Mouse (Mus musculus) frontal cortex, postnatal 10 days (tissue): ENCODE results near the gene Osbpl7.

Experiments used
- DNase-seq, 2 experiments: peaks; one replicate each; pipeline ENCODE4 v3.0.0; 2022; ENCODE audit warnings: low spot score in 2 of 2, mixed read lengths in 1 of 2

The Osbpl7 gene

DNA sequence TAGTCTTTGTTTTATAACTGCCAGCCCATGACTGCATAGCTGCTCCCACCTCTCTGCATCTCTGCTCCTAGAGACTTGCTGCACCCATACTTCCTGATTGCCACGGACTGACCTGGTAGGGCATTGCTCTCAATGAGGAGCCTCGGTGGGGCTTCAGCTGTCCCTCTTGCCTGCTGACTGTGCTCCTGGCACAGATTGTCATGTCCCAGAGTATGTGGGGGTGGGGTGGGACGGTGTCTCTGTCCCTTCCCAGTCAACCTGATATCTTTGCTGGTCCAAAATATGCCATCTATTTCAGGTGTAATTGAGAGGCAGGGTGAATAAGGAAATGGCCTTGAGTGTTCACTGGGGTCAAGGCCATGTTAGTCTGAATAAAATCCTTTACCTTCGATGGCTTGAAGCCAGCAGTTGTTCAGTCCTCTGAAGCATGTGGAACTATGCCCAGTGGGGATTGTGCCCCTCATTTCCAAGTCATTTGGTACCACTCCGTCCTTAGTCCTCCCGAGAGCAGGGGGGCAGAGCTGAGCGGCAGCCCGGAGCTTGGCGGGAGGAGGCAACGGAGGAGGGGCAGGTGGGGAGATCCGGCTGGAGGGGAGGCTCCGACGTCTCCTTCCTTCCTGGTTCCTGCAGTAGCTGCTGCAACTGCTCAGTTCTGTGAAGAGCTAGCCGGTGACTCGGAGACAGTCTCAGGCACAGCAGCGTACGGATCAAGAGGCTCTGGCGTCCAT, at the start of gene Osbpl7:
TSS of gene Osbpl7 (plus strand) at position 413 of the 728 bp plus-strand sequence.
- peak; percentile 69 to 82 for DNase-seq

DNA sequence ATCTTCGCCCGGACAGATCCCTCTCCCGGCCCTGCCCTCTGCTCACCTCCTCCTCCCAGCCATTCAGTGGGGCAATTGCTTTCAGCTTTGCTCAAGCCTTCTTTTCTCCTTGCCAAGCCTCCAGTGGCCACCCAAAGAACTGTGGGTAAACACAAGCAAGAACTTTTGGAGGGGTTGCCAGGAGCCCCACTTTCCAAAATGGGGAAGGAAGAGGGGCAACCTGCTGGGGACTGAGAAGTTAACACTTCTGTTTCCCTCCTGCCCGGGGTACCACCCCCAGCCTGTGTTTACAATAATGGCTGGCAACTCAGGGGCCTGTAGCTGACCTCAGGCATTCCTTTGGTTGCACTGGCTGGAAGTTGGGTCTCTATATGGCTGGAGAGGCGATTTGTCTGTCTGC, 47.3 kb upstream of the Osbpl7 start:
- DNase-seq, result no peak

DNA sequence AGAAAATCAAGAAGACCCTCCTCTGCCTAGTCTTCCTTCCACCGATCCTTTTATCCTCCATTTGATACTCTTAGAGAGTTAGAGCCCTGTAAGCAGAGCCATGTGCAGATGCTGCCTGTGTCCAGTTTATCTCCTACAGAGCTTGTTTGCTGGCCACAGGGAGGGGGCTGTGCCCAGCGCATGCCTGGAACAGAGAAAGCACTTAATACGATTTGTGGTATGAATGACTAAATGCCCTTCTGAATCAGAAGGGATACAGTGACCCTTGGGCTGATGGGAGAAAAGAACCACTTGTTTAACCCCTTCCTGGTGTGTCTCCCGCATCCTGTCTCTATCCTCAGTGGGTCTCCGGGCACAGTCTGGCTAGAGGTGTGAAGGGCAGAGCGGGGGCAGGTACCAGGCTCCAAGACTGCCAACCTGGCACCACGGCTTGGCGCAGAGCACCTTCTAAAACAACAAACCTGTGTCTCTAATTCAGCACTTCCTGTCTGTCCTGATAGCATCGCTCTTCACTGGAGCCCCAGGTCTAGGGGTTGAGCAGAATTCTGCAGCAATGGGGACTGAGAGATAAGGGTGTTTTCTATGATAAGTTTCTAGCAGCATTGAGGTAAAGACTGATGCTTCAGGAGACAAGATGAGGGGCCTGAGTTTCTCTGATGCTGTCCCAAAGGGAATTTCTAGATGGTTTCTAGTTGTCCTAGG, 43.2 kb upstream of the Osbpl7 start:
- DNase-seq, result no peak

DNA sequence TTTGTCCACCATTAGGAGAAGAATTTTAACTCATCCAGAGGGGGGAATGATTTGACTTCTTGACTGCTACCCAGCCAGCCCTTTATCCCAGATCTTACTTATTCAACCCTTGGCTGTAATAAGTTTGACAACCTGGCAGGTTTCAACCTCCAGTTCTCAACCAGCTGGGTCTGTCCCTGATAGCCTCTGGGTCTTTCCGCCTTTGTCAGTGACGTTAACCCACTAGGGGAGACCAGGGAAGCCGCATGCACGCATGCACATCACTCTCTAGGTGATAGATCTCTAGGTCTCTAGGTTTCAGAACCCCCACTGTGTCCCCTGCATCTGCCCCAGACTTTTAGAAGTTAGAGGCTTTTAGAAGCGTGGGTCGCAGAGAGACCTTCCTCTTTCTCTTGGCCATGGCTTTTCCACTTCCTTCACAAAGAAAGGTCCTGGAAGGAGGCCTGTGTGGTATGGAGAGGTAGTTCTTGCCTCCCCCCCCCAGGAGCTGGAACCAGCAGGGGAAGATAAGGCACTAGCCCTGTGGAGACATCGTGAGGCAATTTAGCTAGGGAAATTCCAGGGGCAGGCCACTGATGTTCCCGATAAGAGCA, 41.1 kb upstream of the Osbpl7 start:
- no peak for DNase-seq

DNA sequence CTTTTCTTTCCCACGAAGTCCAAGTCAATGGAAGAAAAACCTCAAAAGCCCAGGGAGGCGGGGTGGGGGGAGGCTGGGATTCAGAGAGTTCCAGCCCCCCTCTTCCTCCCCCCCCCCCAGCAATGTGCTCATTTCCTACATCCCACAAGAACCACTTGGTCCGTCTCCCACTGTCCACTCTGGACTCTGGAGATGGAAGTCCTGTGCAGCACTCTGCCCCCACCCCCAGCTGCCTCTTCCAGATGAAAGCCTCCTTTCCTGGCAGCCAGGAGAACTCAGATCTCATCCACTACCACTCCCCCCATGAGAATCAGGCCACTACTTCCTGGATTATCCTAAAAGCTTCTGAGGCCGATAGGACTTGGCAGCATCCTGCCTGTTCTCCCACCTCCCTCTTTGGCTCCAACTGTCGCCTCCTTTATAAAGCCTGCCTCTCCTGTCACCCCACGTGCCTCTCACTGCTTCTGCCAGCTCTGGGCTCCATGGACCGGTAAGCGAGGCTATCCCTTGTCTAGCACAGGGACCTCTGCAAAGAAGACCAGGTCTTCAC, 37.2 kb upstream of the Osbpl7 start, which contains the start of gene Sp6:
TSS of gene Sp6 (plus strand) at position 274 of the 550 bp plus-strand sequence.
- DNase-seq, result peak in 1 of 2 experiments; percentile 39

DNA sequence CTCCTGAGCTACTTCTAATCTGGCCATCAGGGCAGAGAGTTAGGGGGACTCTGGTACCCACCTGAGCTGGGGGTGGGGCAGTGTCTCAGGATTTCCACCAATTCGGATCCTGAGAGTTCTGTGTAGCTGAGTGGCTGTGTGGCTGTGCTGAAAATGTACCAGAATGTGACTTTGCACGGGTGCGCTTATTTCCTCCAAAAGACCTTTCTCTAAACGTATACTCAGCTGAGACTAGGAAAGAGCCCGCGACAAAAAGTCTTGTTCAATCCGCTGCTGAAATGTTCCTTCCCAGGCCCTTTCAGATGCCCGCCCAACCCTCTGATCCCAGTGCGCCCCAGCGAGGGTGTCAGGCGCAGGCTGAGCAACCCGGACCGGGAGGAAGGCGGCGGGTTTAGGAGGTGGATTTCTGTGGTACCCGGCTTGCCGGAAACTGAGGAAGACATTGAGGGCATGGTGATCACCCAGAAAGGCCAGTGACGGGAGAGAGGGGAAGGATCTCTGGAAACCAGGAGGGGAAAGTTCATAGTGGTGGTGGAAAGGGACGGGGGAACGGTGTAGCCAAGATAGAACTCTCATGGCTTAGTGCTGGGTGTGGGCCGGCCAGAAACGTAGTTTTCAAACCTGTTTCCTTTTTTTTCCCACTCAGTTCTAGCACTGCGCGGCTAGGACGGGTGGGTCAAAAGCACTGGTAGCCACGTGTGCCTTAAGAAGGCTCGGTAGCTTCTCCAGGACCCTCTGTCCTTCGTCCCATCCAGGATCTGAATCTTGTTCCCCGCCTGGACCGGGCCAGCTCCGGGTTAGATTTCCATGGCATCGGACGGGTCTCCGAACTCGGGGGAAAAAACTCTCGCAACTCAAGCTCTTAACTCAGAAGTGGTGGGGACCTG, 32.5 kb upstream of the Osbpl7 start:
- no peak for DNase-seq

DNA sequence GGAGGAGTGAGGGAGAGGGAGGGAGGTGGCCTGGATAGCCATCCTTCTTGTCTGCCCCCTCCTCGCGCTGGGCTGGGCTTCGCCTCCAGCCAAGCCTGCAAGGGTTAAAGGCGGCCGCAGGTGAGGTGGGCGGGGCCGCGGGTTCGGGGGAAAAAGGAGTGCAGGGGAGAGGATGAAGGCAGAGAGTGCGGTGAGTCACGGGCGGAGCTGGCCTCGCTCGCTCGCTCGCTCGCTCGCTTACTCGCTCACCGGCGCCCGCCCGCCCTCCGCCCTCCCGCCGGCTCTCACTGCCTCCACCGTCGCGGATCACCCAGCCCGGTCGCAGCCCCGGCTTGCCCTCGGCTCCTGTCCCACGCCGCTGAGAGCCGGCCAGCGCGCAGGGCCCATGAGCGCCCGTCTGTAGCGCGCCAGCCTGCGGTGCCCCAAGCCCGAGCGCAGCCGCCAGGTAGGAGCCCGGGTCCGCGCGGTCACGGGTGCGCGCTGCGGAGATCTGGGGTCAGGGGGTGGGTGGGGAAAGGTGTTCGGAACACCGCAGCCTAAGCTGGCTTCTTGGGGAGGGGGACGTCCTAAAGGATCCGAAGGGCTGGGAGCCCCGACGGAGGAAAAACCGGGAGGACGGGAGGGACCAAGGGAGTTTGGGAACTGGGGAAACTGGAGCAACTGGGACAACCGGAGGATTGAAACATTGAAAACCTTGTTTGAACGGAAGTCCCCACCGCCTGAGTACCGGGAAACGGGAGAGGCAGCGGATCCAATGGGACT, 31.7 kb upstream of the Osbpl7 start:
- no peak for DNase-seq

DNA sequence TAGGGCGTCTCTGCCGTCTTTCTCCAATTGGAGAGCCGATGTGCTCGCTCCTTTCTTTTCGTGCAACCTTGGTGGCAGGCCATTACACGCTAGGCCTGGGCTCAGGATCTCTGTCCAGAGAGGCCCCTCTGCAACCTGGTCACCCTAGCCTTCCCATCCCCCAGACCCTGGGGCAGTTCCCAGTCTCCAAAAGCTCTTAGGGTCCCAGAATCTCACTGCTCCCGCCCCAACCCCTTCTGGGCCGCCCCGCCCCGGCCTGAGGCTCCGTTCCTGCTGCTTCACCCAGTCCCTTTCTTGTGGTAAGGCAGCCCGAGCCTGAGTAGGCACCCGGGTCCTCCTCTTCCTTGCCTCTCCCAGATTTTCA, 31.1 kb upstream of the Osbpl7 start:
- DNase-seq, result no peak

DNA sequence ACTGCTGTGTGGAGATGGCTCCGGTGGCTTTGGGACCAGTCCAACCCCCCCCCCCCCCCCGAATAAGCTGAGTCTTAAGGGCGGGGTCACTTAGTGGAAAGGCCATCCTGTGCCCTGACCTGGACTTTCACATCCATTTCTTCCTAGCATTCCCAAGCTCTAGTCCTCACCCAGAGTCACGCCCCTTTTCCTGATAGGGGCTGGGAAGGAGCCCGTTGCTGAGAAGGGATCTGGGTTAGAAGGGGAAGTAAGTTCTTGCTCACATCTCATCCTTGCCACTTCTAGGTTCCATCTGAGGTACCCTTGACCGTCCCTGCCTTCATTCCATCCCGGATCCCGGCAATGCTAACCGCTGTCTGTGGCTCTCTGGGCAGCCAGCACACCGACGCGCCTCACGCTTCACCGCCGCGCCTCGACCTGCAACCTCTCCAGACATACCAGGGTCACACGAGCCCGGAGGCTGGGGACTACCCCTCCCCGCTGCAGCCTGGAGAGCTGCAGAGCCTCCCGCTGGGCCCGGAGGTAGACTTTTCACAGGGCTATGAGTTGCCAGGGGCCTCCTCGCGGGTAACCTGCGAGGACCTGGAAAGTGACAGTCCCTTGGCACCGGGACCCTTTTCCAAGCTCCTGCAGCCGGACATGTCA, 29.2 kb upstream of the Osbpl7 start:
- DNase-seq, result no peak

DNA sequence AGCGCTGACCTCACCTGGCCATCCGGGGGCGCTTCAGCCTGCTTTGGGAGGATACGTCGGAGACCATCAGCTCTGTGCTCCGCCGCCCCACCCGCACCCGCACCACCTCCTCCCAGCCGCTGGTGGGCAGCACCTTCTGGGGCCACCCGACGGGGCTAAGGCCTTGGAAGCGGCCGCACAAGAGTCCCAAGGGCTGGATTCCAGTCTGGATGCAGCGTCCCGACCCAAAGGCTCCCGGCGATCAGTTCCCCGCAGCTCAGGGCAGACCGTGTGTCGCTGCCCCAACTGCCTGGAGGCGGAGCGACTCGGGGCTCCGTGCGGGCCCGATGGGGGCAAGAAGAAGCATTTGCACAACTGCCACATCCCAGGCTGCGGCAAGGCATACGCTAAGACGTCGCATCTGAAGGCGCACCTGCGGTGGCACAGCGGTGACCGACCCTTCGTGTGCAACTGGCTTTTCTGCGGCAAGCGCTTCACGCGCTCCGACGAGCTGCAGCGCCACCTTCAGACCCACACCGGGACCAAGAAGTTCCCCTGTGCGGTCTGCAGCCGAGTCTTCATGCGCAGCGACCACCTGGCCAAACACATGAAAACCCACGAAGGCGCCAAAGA, 28.4 kb upstream of the Osbpl7 start:
- DNase-seq, result peak in 1 of 2 experiments; percentile 67

DNA sequence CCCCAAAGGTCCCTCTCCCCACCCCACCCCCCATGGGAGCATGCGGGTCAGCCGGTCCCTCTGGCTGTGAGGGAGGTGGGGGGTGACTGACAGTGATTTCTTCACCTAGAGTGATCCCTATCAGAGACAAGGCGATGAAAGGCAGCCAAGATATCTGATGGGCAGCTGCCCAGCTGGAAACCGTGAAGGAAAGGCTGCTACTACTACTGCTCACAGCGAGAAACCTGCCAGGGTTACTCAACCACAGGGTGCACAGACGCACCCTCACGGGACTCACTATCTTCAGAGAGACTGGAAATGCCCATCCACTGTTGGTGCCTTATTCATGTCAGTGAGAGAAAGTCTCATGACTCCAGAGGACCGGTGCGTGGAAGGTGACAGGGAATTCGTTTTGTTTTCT, 25.5 kb upstream of the Osbpl7 start:
- no peak for DNase-seq

DNA sequence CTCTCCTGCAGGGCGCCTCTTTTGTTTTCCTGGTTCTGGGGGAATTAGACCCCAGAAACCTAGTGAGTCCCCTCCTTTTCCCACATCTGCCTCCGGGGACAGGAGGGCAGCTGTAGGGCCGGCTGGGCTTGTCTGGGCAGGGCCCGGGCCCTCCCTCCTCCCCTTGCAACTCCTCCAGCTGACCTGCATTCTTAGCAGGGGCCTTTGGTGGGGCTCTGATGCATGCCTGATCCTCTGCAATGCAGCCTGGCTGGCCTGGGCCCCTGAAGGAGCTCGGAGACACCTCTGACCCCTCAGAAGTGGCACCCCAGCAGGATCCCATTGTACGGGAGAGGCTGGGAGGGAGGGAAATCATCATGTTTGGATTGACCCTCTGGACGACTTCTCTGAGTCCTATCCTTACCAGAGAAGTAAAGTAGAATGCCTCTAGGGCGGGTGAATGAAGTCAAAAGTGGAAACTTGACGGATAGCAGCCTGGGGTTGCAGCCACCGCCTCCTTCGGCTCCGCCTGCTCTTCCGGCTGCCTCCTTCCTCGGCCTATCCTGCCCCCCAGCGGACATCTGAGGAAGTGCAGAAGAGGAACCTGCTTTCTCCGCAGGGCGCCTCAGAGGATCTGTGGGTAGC, 24.6 kb upstream of the Osbpl7 start:
- DNase-seq, result peak; percentile 65 to 82

DNA sequence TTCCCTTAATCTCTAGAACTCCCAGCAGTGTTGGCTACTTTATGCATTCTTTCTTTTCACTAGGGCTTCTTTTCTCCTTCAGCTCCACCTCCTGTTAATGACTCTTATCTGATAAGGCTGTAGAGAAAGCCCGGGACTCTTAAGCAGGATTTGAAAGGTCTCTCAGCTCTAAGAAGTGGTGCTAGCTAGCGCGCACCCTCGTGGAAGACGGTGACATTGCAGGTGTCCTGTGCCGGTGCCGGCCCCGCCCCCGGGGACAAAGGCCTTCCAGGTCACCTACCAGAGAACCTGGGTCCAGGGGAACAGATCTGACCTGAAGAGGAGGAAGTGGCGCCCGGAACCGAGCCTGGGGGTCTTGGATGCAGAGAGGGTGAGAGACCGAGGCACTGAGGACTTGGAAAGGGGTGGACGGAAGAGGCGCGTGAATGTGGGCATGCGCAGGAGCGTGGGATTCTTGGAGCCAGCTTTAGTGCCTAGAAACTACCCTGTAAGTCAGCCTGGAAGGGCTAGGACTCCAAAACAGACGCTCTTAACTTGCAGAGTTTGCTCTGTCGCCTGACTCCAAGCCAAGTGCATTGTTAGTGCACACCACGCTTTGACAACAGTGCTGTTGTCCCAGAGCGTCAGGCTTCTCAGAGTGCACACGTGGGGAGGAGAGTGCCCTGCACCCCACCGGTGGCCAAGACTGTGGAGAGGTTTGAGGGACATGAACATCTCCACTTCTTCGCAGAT, 20.6 kb upstream of the Osbpl7 start, which contains the start of gene Scrn2:
TSS of gene Scrn2 (plus strand) at position 253 of the 732 bp plus-strand sequence.
- peak in 1 of 2 experiments; percentile 57 for DNase-seq

DNA sequence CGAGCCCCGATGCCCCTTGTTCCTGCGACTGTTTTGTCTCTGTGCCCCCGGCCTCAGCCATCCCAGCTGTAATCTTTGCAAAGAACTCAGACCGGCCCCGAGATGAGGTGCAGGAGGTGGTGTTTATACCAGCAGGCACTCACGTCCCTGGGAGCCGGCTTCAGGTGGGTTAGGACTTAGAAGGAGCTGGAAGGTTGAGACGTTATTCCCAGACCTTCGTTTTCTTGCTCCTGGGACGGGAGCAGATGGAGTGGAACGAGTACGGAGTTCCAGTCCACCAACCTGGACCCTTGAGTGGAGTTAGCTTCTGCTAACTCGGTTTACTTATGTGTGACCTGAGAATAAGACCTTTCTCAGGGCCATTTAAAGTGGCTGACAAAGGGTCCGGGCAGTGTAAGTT, 20.0 kb upstream of the Osbpl7 start:
- DNase-seq, result no peak

DNA sequence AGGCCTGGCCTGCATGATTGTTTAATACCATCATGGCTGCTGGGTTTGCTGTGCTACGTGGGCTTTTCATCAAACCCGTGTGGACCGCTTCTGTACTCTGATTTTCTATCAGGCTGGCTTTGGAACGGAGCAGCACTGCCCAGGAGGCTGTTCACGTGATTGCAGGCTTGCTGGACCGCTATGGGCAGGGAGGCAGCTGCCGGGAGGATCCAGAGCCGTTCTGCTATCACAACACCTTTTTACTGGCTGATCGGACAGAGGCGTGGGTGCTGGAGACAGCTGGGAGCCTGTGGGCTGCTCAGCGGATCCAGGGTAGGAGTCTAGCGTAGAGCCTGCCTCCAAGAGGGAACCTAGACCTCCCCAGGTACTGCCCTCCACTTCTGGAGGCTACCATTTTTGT, 18.5 kb upstream of the Osbpl7 start:
- no peak for DNase-seq

DNA sequence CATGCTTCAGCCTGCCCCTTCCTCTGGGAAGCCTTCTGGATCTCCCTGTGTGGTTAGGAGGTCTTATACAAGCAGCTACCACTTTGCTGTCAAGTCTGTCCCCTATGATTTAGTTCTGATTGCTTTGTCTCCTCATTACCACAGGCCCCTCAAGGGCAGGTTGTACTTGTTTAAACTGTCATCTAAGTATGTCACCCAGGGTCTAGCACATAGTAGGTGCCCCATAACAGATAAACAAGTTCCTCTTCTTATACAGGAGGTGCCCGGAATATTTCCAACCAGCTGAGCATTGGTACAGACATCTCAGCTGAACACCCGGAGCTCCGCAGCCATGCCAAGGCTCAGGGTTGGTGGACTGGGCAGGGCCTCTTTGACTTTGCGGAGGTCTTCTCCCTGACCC, 17.9 kb upstream of the Osbpl7 start:
- DNase-seq, result no peak

DNA sequence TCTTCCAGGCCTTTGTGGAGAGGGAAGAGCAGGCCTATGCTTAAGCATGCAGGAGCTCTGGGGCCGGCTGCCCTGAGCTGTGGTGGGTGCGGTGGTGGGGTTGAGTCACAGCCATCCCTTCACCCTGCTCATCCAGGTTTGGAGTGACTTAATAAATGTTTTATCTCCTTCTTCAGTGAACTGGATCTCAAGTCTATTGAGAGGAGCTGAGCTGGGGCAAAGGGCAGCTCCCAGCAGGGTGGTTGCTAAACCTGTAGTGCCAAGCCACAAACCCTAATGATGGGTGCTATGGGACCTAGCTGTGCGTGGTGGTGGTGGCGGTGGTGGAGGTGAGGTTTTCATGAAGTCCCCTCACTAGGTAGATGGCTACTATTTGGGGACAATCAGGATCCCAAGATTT, 16.6 kb upstream of the Osbpl7 start:
- no peak for DNase-seq

DNA sequence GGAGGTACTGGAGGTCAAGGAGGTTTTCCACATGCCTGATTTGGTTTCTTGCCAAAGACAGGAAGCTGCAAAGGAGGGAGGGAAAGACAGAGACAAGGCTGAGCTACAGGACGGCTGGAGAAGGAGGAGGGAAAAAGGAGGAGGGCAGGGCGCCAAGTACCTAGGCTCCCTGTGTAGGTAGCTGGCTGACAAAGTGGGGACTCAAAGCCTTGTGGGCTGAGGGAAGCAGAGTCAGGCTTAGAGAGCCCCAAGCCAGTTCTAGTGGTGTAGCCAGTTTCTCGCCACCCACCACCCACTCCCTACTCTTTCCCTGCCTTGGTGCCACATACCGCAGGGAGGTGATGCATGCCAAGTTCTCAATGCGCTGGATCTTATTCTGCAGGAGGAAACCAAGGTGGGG, 14.3 kb upstream of the Osbpl7 start:
- DNase-seq, result no peak

DNA sequence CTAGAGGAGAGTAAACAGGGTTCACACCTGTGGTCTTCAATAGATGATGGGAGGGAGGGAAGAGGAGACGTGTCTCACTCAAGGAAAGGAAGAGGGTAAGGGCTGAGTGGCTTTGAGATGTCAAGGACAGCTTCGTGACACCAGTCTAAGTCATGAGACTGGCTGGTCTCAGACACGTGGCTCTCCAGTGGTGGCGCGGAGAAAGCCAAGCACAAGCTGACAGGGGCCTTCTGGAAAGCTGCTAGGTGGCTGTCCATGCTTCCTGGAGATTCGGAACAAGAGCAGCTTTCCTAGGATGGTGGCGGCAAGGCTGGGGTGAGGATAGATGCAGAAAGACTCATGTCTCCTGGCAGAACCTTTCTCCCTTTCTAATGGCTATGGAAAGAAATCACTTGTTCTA, 11.5 kb upstream of the Osbpl7 start:
- no peak for DNase-seq
